Mouse (Mus musculus) kidney, adult 2 months (tissue): ENCODE data around the gene Gm47841. TPM values are rescaled to one million over a fixed set of nuclear protein-coding genes. Genes with fewer than 3 reads are reported as not detected.

Experiments
- DNase-seq: peaks from one replicate; pipeline ENCODE4 v3.0.0; 2021
- H3K27ac ChIP-seq: fragments of 200-500 bp; 2 replicates; pipeline ENCODE4 v1.5.1; 2012; ENCODE audit warnings: low read depth, low read length, control low read depth, inconsistent platforms; ENCODE audit not compliant: insufficient read depth
- H3K27me3 ChIP-seq: fragments of 200-500 bp; replicated peaks from 2 replicates; pipeline ENCODE4 v1.6.1; 2012; ENCODE audit warnings: mild to moderate bottlenecking, moderate library complexity, low read length, inconsistent platforms; ENCODE audit not compliant: control insufficient read depth, insufficient read depth
- H3K36me3 ChIP-seq: fragments of 200-500 bp; 2 replicates; pipeline ENCODE4 v1.6.1; 2012; ENCODE audit warnings: mild to moderate bottlenecking, moderate library complexity, low read length, inconsistent platforms; ENCODE audit not compliant: control insufficient read depth, insufficient read depth
- H3K4me1 ChIP-seq: fragments of 200-500 bp; 2 replicates; pipeline ENCODE4 v1.6.1; 2011; ENCODE audit warnings: low read length; ENCODE audit not compliant: control insufficient read depth, insufficient read depth
- H3K4me3 ChIP-seq: fragments of 200-500 bp; 2 replicates; pipeline ENCODE4 v1.5.1; 2011; ENCODE audit warnings: mild to moderate bottlenecking, low read depth, low read length, control low read depth; ENCODE audit not compliant: insufficient read depth
- CTCF ChIP-seq: fragments of 200-500 bp; conservative IDR thresholded peaks from 2 replicates; pipeline ENCODE4 v1.5.1; 2011; ENCODE audit warnings: low read depth, mild to moderate bottlenecking, control low read depth, low read length, moderate library complexity, mixed read lengths; ENCODE audit not compliant: insufficient read depth, insufficient read length
- POLR2A ChIP-seq: fragments of 200-500 bp; IDR thresholded peaks from one replicate; pipeline ENCODE4 v1.6.1; 2011; ENCODE audit warnings: low read depth, low read length, control low read depth
- WGBS: fragments of 180-500 bp; shearing (Covaris S2); methylation state at CpG from one replicate; pipeline ENCODE4 v1.1.7; 2018; 5-methylcytosine and 5-hydroxymethylcytosine counted together
- polyA plus RNA-seq: library from polyadenylated mRNA; depleted of rRNA; stranded (reverse); fragments of >200 nt; gene quantifications from 2 replicates; pipeline ENCODE4 v1.2.3, GENCODE M21; 2012

The Gm47841 gene
- polyA plus RNA-seq, 1 experiment, result not detected

DNA sequence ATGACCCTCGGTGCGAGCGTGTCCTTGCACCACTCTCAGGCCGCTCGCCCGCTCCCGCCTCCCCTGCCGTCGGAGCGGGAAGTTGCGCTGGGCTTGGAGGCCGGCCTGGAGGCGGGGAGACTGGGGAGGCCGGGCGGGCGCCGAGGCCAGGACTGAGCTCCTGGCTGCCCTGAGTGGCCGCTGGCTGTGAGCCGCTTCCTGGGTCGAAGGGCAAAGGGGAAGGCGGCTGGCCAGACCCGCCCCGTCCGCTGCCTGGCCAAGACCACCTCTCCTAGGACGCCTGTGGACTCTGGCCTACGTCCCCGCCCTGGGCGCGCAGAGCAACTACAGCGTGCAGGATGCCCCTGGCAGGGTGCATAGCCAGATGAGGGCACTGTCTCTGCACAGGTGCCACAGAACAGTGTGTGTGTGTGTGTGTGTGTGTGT lies 31.5 kb upstream of the Gm47841 start:
- Histone ChIP-seq H3K27me3 (no peaks in the 10 kb centered on the region), H3K4me3 (peak overlapping the region; percentile 79), H3K36me3 (no peaks in the 10 kb centered on the region), H3K4me1 (peaks cover 29% of the 10 kb centered on the region), H3K27ac (peak overlapping the region; percentile 72)
- DNase-seq, result peak; percentile 98
- WGBS, result 1% methylated on average over 29 of the region's 30 CpGs
- peak; percentile 61 for TF ChIP-seq POLR2A
- peak; percentile 66 for TF ChIP-seq CTCF

GRCm38 (mm10) chr15:101077813-101078730 lies 30.9 kb upstream of the Gm47841 start, which contains the start of gene Fignl2:
Gene Fignl2 (minus strand): TSS chr15:101078567.
- Histone ChIP-seq H3K36me3 (no peaks in the 10 kb centered on the region), H3K27ac (peak within 1 kb of the TSS; percentile 82), H3K4me3 (peak within 1 kb of the TSS; percentile 79), H3K4me1 (peaks cover 33% of the 10 kb centered on the region), H3K27me3 (no peaks in the 10 kb centered on the region)
- no peak for TF ChIP-seq POLR2A
- no peak for TF ChIP-seq CTCF
- 1% methylated on average over 73 of the region's 96 CpGs for WGBS
- peak; percentile 68 for DNase-seq

- TF ChIP-seq POLR2A (no peak), CTCF (no peak)
- Histone ChIP-seq H3K27ac (peak overlapping the region; percentile 82), H3K27me3 (no peaks in the 10 kb centered on the region), H3K36me3 (no peaks in the 10 kb centered on the region), H3K4me3 (peak overlapping the region; percentile 79), H3K4me1 (peaks cover 42% of the 10 kb centered on the region)
- WGBS, result 5% methylated on average over 34 of the region's 34 CpGs
- DNase-seq, result peak; percentile 52
Measured at GRCm38 (mm10) chr15:101077001-101077812, 30.0 kb upstream of the Gm47841 start.

- Histone ChIP-seq H3K27me3 (no peaks in the 10 kb centered on the region), H3K27ac (peak overlapping the region; percentile 11), H3K4me1 (peaks cover 48% of the 10 kb centered on the region), H3K4me3 (peak overlapping the region; percentile 79), H3K36me3 (no peaks in the 10 kb centered on the region)
- TF ChIP-seq POLR2A (peak; percentile 9), CTCF (no peak)
- 29% methylated on average over 26 of the region's 26 CpGs for WGBS
- DNase-seq, result peak; percentile 69
Measured at GRCm38 (mm10) chr15:101076071-101077000, 29.1 kb upstream of the Gm47841 start.

GRCm38 (mm10) chr15:101075656-101076055 lies 28.5 kb upstream of the Gm47841 start:
- TF ChIP-seq POLR2A, result no peak
- no peak for TF ChIP-seq CTCF
- H3K36me3 ChIP-seq, result no peaks in the 10 kb centered on the region
- peak; percentile 52 for DNase-seq
- peak overlapping the region; percentile 11 for H3K27ac ChIP-seq
- H3K4me1 ChIP-seq, result peaks cover 55% of the 10 kb centered on the region
- H3K4me3 ChIP-seq, result peak overlapping the region; percentile 79
- no peaks in the 10 kb centered on the region for H3K27me3 ChIP-seq
- WGBS, result 48% methylated on average over 5 of the region's 5 CpGs

- Histone ChIP-seq H3K4me3 (no peak overlapping the region), H3K27me3 (no peaks in the 10 kb centered on the region), H3K27ac (peak overlapping the region; percentile 46; the same call in 1 of the 2 replicates), H3K4me1 (peaks cover 60% of the 10 kb centered on the region), H3K36me3 (no peaks in the 10 kb centered on the region)
- TF ChIP-seq CTCF (peak; percentile 44), POLR2A (no peak)
- DNase-seq, result peak; percentile 92
- WGBS, result 39% methylated on average over 4 of the region's 4 CpGs
Measured at GRCm38 (mm10) chr15:101075150-101075549, 28.0 kb upstream of the Gm47841 start.
